Comparison of ENCODE assay signal across 8 mouse cellular contexts in the genomic region with DNA sequence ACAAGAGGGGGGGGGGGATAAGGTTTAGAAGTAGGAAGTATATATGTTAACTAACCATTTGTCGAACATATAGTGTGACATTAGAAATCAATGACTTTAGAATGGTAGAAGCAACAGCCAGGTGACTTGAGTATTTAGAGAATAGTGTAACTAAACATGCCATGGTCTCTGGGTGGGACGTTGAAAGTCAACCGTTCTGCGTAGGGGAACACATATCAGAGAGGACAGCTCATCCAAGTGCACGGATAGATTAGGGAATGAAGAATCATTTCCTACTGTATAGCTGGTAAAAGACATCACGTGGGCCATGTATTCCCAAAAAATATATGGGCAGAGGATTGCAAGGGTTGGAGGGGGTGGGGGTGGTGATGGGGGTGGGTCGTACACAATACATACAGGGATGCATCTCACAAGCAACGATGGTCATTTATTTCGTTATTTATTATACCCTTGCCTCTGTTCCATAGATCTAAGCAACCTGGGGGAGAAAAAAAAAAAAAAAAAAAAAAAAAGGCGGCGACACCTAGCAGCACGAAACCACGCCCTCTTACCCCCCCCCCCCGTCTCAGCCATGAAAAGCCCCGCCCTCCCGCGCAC. TPM values are rescaled to one million over a fixed set of nuclear protein-coding genes. Genes with fewer than 3 reads are reported as not detected.
A peak's percentile ranks its signal among the peaks of the same experiment; 100 is the strongest.
DNase-seq lines count a peak whose midpoint lies in the region; ATAC-seq and TF ChIP-seq lines count a peak whose summit lies in the region.

No protein-coding gene starts in this region.

- 60% methylated on average over 12 of the region's 17 CpGs for WGBS in limb, embryonic 14.5 days
- WGBS in stomach, postnatal 0 days, result 46% methylated on average over 15 of the region's 17 CpGs

- peaks cover 34% of the 10 kb centered on the region for H3K4me1 ChIP-seq in megakaryocyte, embryonic 14.5 days
- H3K4me1 ChIP-seq in limb, embryonic 14.5 days (ENCODE audit: control insufficient read depth, insufficient read depth, low read length), result 0 out of 2 replicates have a peak, but pooled peaks cover 5% of the 10 kb centered on the region
- no peaks in the 10 kb centered on the region for H3K4me1 ChIP-seq in stomach, postnatal 0 days (replicated peaks; ENCODE audit: control insufficient read depth, insufficient read depth)

- TF ChIP-seq POLR2A in limb, embryonic 14.5 days (IDR thresholded peaks at IDR 0.05; ENCODE audit: borderline replicate concordance, extremely low read depth, insufficient read depth, insufficient read length), result no peak

- H3K27me3 ChIP-seq in megakaryocyte, embryonic 14.5 days (replicated peaks), result no peaks in the 10 kb centered on the region
- H3K27me3 ChIP-seq in limb, embryonic 14.5 days (ENCODE audit: control insufficient read depth, insufficient read depth, low read length), result no peaks in the 10 kb centered on the region
- no peaks in the 10 kb centered on the region for H3K27me3 ChIP-seq in stomach, postnatal 0 days (ENCODE audit: control insufficient read depth, insufficient read depth, low read length)

- no peak overlapping the region for H3K27ac ChIP-seq in limb, embryonic 14.5 days (replicated peaks; ENCODE audit: low read depth, low read length)
- H3K27ac ChIP-seq in stomach, postnatal 0 days (replicated peaks), result no peak overlapping the region

- peak; percentile 37; the same call in 1 of the 2 replicates for ATAC-seq in cerebellum, adult (ENCODE audit: insufficient number of reproducible peaks, low FRiP score, low TSS enrichment)
- no peak for ATAC-seq in megakaryocyte, adult 5-6 weeks (ENCODE audit: poor library complexity, severe bottlenecking)
- no peak for ATAC-seq in limb, embryonic 14.5 days (ENCODE audit: low FRiP score, low read depth)
- ATAC-seq in stomach, postnatal 0 days (ENCODE audit: low FRiP score, low TSS enrichment), result no peak; the same call in 1 of the 2 replicates

- DNase-seq in cerebellum, postnatal 36 days, result no peak
- no peak for DNase-seq in limb, embryonic 14.5 days (ENCODE audit: low spot score)
- no peak for DNase-seq in stomach, postnatal 0 days (ENCODE audit: low spot score)
- DNase-seq in adrenal gland, adult 2 months, result no peak
- DNase-seq in layer of hippocampus, adult 8-10 months (ENCODE audit: low spot score in 2 of 2), result no peak

- TF ChIP-seq CTCF in stomach, postnatal 0 days (IDR thresholded peaks at IDR 0.05; ENCODE audit: low read depth), result no peak

- H3K4me2 ChIP-seq in limb, embryonic 14.5 days (replicated peaks; ENCODE audit: low read depth, low read length, severe bottlenecking), result peak overlapping the region; percentile 57
- no peak overlapping the region; the same call in 1 of the 2 replicates for H3K4me2 ChIP-seq in stomach, postnatal 0 days (replicated peaks; ENCODE audit: low read depth)

- peak overlapping the region; percentile 97 for H3K4me3 ChIP-seq in megakaryocyte, embryonic 14.5 days (replicated peaks)
- H3K4me3 ChIP-seq in limb, embryonic 14.5 days (replicated peaks; ENCODE audit: low read length), result peak overlapping the region; percentile 85
- H3K4me3 ChIP-seq in stomach, postnatal 0 days (ENCODE audit: low read depth, low read length), result peak overlapping the region; percentile 83

- peaks cover 23% of the 10 kb centered on the region for H3K9me3 ChIP-seq in megakaryocyte, embryonic 14.5 days
- no peaks in the 10 kb centered on the region for H3K9me3 ChIP-seq in limb, embryonic 14.5 days (ENCODE audit: control insufficient read depth, low read length)
- no peaks in the 10 kb centered on the region for H3K9me3 ChIP-seq in stomach, postnatal 0 days (ENCODE audit: control insufficient read depth, low read length)

- H3K36me3 ChIP-seq in megakaryocyte, embryonic 14.5 days (replicated peaks; ENCODE audit: low read length), result peaks cover 74% of the 10 kb centered on the region
- peaks cover 24% of the 10 kb centered on the region for H3K36me3 ChIP-seq in limb, embryonic 14.5 days (ENCODE audit: control insufficient read depth, insufficient read depth, low read length)
- H3K36me3 ChIP-seq in stomach, postnatal 0 days (ENCODE audit: control insufficient read depth, insufficient read depth, low read length), result peaks cover 5% of the 10 kb centered on the region; the same call in 1 of the 2 replicates

- H3K9ac ChIP-seq in limb, embryonic 14.5 days (ENCODE audit: low read depth, low read length, severe bottlenecking), result no peak overlapping the region
- no peak overlapping the region for H3K9ac ChIP-seq in stomach, postnatal 0 days (ENCODE audit: low read length)

- TF ChIP-seq EP300 in stomach, postnatal 0 days (optimal IDR thresholded peaks at IDR 0.05), result no peak

RNA-seq across cellular contexts. Expression of a gene that starts 0.4 kb away (rescaled TPM):
- polyA plus RNA-seq in megakaryocyte, embryonic 14.5 days (2012; ENCODE audit: insufficient read depth, low replicate concordance), result 91.2 and 260 TPM in 2 replicates
- total RNA-seq in megakaryocyte, adult 5-6 weeks (2015), result 103 and 124 TPM in 2 replicates
- total RNA-seq in megakaryocyte, adult 5-6 weeks (2017), result 147 and 159 TPM in 2 replicates
- 57.4 and 96.1 TPM in 2 replicates for polyA plus RNA-seq in limb, embryonic 14.5 days (2012; rRNA removed)
- 138 and 148 TPM in 2 replicates for polyA plus RNA-seq in limb, embryonic 14.5 days (2014; fragmentation: Nextera tagmentation; extraction: Ambion mirVana)
- polyA plus RNA-seq in stomach, postnatal 0 days (2015; fragmentation: Nextera tagmentation; extraction: Ambion mirVana), result 118 and 119 TPM in 2 replicates
- 100 to 1,000 TPM in 1 of 2 experiments, 10 to 100 TPM in 1; 93.4 to 120 TPM for total RNA-seq in adrenal gland, adult 2 months (2021)
- polyA plus RNA-seq in adrenal gland, adult 2 months (2012; rRNA removed), result 87.4 and 105 TPM in 2 replicates
- 10 to 100 TPM; 71.6 to 79.7 (median 73.1) TPM for total RNA-seq in layer of hippocampus, adult 8-10 months (2022)

RNA-seq across cellular contexts. Expression of a gene that starts 32.5 kb away (rescaled TPM):
- polyA plus RNA-seq in megakaryocyte, embryonic 14.5 days (2012; ENCODE audit: insufficient read depth, low replicate concordance), result 9.0 and 15.9 TPM in 2 replicates
- total RNA-seq in megakaryocyte, adult 5-6 weeks (2015), result 1.2 and 2.3 TPM in 2 replicates
- total RNA-seq in megakaryocyte, adult 5-6 weeks (2017), result 0.92 and 2.5 TPM in 2 replicates
- 21.5 and 23.0 TPM in 2 replicates for polyA plus RNA-seq in limb, embryonic 14.5 days (2012; rRNA removed)
- 23.9 and 26.8 TPM in 2 replicates for polyA plus RNA-seq in limb, embryonic 14.5 days (2014; fragmentation: Nextera tagmentation; extraction: Ambion mirVana)
- polyA plus RNA-seq in stomach, postnatal 0 days (2015; fragmentation: Nextera tagmentation; extraction: Ambion mirVana), result 12.5 and 13.6 TPM in 2 replicates
- 10 to 100 TPM; 25.4 to 29.9 TPM for total RNA-seq in adrenal gland, adult 2 months (2021)
- 5.6 and 6.7 TPM in 2 replicates for polyA plus RNA-seq in adrenal gland, adult 2 months (2012; rRNA removed)
- 10 to 100 TPM; 18.4 to 25.4 (median 19.5) TPM for total RNA-seq in layer of hippocampus, adult 8-10 months (2022)
